Mouse (Mus musculus): ENCODE data around the gene Suds3.

GRCm38 (mm10) chr5:117061251-117061650, 54.7 kb downstream of the Suds3 start:
- TF ChIP-seq GATA1 (IDR thresholded peaks at IDR 0.05; ENCODE audit: borderline replicate concordance, low read length) = no peak
- no peak for TF ChIP-seq CTCF (IDR thresholded peaks at IDR 0.05; ENCODE audit: low read depth, low read length)
- TF ChIP-seq TAL1 (conservative IDR thresholded peaks at IDR 0.05; ENCODE audit: low read depth, low read length) = no peak
- no peak for TF ChIP-seq POLR2AphosphoS5 (IDR thresholded peaks at IDR 0.05; ENCODE audit: insufficient replicate concordance, low read depth, low read length)
